Mouse (Mus musculus): Measurements from ENCODE around the gene Pomgnt1. TPM values are rescaled to one million over a fixed set of nuclear protein-coding genes. Genes with fewer than 3 reads are reported as not detected.

Pomgnt1 gene
- polyA plus RNA-seq (2015; fragmentation: Nextera tagmentation; extraction: Ambion mirVana): 18.1 and 18.2 TPM in 2 replicates

DNA sequence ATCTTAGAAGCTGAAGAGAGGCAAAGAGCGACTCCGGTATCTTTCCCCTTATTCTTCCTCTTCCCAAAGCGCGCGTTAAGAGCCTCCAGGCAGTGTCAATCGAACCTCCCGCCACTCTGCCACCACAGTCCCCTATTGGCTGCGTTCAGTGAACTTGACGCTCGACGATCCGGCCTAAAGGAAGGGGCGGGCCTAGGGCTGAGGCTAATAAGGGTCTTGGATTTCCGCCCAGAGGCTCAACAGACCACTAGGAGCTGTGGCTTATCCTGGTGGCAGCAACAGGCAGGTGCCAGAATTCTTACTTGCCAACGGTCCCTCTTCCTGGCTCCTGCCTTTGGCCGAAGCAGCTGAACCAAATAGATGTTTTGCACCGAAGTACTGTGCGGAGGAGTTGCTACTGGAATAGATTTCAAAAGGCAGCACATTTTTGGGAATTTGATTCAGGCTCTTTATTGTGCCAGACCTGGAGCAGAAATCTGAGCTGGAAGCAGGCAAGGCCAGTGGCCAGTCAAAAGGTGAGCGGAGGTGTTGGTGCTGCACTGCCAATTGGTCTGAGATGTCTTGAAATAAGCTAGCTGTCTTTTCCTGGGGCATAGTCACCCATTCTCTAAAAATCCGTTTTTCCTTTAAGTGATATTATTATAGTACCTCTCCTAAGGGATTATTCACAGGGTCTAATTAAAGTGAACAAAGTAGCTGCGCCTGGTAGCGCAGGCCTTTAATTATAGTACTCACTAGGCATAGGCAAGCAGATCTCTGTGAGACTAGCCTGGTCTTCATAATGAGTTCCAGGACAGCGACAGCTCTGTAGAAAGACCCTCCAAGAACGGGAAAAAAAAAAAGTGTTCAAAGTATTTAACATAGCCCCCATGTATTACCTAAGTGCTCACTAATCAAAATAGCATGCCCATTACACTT is at the start of gene Pomgnt1, which contains the start of gene Rad54l:
Gene Pomgnt1 (plus strand): TSS at position 239 of the 918 bp plus-strand sequence.
Gene Rad54l (minus strand): TSS at position 89 of the 918 bp plus-strand sequence.
- Histone ChIP-seq H3K4me1 (replicated peaks; ENCODE audit: control insufficient read depth, insufficient read depth, low read length) (no peaks in the 10 kb centered on the region), H3K4me3 (ENCODE audit: low read depth, low read length) (peak within 1 kb of the TSS; percentile 51), H3K9ac (ENCODE audit: low read depth, low read length) (peak within 1 kb of the TSS; percentile 46), H3K4me2 (replicated peaks; ENCODE audit: low read depth) (peak within 1 kb of the TSS; percentile 66), H3K36me3 (ENCODE audit: control insufficient read depth, insufficient read depth) (no peaks in the 10 kb centered on the region), H3K27me3 (replicated peaks; ENCODE audit: control insufficient read depth, insufficient read depth, low read length) (no peaks in the 10 kb centered on the region), H3K9me3 (ENCODE audit: control insufficient read depth) (no peaks in the 10 kb centered on the region), H3K27ac (ENCODE audit: low read depth, low read length) (no peak within 1 kb of the TSS)
- TF ChIP-seq CTCF (IDR thresholded peaks at IDR 0.05; ENCODE audit: low read depth): peak; percentile 61
- 1% methylated on average over 24 of the region's 24 CpGs for WGBS
- peak; percentile 88 for ATAC-seq

DNA sequence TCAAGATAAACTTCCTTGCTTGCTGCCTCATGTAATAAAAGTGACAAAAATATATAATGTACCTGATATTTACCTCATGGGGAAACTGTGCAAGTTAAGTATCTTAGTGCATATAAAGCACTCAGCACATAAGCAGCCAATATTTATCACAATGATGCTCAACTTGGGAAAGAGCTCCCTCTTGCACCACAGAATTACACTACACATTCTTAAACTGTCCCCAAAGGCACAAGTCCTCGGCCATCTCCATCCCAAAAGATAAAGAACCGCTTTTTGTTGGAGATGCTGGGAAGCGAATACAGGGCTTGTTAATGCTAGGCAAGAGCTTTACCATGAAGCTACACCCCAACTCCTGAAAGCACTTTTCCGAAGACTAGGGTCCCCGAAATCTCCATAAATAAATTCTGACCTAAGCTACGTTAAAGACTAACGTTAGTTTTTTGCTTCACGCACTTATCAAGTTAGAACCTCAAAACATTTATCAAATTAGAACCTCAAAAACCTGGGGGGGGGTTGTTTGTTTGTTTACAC is 49.4 kb upstream of the Pomgnt1 start:
- Histone ChIP-seq H3K4me2 (replicated peaks; ENCODE audit: low read depth) (peak overlapping the region; percentile 82), H3K9me3 (ENCODE audit: control insufficient read depth) (no peaks in the 10 kb centered on the region), H3K4me3 (ENCODE audit: low read depth, low read length) (peak overlapping the region; percentile 87), H3K9ac (ENCODE audit: low read depth, low read length) (peak overlapping the region; percentile 93), H3K36me3 (ENCODE audit: control insufficient read depth, insufficient read depth) (peaks cover 10% of the 10 kb centered on the region), H3K4me1 (replicated peaks; ENCODE audit: control insufficient read depth, insufficient read depth, low read length) (peaks cover 4% of the 10 kb centered on the region), H3K27ac (ENCODE audit: low read depth, low read length) (peak overlapping the region; percentile 86; the same call in 1 of the 2 replicates), H3K27me3 (replicated peaks; ENCODE audit: control insufficient read depth, insufficient read depth, low read length) (no peaks in the 10 kb centered on the region)
- ATAC-seq: no peak
- TF ChIP-seq CTCF (IDR thresholded peaks at IDR 0.05; ENCODE audit: low read depth): peak; percentile 69
- under 1% methylated on average over 8 of the region's 8 CpGs for WGBS

DNA sequence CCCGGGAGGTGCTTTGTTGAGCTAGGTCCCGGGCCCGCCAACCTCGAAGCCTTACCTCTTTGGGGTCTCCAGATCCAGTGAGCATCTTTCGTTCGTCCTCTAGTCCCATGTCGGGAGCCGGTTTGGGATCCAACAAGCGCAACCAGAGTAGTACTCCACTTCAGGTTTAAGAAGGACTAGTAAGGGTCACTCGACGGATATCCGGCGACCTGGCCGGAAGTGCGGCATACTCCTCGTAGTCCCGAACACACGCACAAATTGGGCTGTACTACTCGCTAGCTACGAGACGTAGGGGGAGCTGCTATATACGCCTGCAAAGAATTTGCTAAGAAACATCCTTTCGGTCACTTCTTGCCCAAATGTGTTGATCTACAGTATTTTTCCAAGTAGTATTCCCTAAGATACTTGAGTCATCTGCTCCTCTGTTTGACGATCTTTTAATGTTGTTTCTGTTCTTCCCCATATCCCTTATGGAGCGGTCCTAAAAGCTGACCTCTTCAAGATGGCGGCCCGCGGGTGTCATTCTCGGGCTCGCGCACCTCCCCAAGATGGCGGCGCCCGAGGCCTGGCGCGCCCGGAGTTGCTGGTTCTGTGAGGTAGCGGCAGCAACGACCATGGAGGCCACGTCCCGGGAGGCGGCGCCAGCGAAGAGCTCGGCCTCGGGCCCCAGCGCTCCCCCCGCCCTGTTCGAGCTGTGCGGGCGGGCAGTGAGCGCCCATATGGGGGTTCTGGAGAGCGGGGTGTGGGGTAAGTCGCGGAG is 48.6 kb upstream of the Pomgnt1 start, which contains the start of the genes Uqcrh and Lrrc41:
Gene Uqcrh (minus strand): TSS at position 211 of the 760 bp plus-strand sequence.
Gene Lrrc41 (plus strand): TSS at position 409 of the 760 bp plus-strand sequence.
- H3K36me3 ChIP-seq (ENCODE audit: control insufficient read depth, insufficient read depth): peaks cover 1% of the 10 kb centered on the region
- peak within 1 kb of the TSS; percentile 82 for H3K4me2 ChIP-seq (replicated peaks; ENCODE audit: low read depth)
- ATAC-seq: peak; percentile 92
- H3K4me1 ChIP-seq (replicated peaks; ENCODE audit: control insufficient read depth, insufficient read depth, low read length): peaks cover 4% of the 10 kb centered on the region
- under 1% methylated on average over 55 of the region's 55 CpGs for WGBS
- H3K9me3 ChIP-seq (ENCODE audit: control insufficient read depth): no peaks in the 10 kb centered on the region
- no peak for TF ChIP-seq CTCF (IDR thresholded peaks at IDR 0.05; ENCODE audit: low read depth)
- H3K27me3 ChIP-seq (replicated peaks; ENCODE audit: control insufficient read depth, insufficient read depth, low read length): no peaks in the 10 kb centered on the region
- peak within 1 kb of the TSS; percentile 100 for H3K27ac ChIP-seq (ENCODE audit: low read depth, low read length)
- H3K4me3 ChIP-seq (ENCODE audit: low read depth, low read length): peak within 1 kb of the TSS; percentile 87
- H3K9ac ChIP-seq (ENCODE audit: low read depth, low read length): peak within 1 kb of the TSS; percentile 93

DNA sequence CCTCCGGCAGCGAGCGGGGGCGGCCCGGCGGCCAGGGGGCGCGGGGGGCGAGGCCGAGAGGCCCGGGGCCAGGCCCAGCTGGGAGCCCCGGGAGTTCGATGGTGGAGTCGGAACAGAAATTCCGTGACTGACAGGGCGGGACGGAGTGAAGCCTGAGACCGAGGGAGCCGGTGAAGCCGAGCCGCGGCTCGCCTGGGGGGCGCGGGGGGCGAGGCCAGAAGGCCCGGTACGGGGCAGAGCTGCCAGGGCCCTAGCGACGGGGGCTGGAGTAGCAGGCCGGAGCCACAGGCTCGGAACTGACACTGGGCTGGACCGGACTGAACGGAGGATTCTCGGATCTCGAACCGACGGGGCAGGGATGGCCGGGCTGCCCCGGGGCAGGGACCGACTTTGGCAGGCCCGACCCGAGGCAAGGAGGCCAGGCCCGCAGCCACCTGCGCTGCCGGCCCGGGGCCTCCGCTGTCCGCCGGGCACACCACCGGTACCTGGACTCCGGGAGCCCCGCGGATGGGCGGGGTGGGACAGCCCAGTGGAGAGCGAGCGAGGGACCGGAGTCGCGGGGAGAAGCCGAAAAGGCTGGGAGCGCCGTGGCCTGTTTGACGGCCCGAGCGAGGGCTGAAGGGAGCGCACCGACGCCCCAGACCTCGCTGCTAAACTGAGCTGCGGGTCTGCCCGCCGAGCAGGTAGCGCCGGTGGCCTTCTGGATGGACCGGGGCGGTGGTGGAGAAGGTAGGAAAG is 47.8 kb upstream of the Pomgnt1 start:
- peak; percentile 66 for ATAC-seq
- no peaks in the 10 kb centered on the region for H3K27me3 ChIP-seq (replicated peaks; ENCODE audit: control insufficient read depth, insufficient read depth, low read length)
- peak; percentile 57 for TF ChIP-seq CTCF (IDR thresholded peaks at IDR 0.05; ENCODE audit: low read depth)
- under 1% methylated on average over 70 of the region's 77 CpGs for WGBS
- H3K9me3 ChIP-seq (ENCODE audit: control insufficient read depth): no peaks in the 10 kb centered on the region
- peak overlapping the region; percentile 82 for H3K4me2 ChIP-seq (replicated peaks; ENCODE audit: low read depth)
- H3K4me1 ChIP-seq (replicated peaks; ENCODE audit: control insufficient read depth, insufficient read depth, low read length): peaks cover 4% of the 10 kb centered on the region
- peak overlapping the region; percentile 93 for H3K9ac ChIP-seq (ENCODE audit: low read depth, low read length)
- peak overlapping the region; percentile 100 for H3K27ac ChIP-seq (ENCODE audit: low read depth, low read length)
- peak overlapping the region; percentile 87 for H3K4me3 ChIP-seq (ENCODE audit: low read depth, low read length)
- peaks cover 6% of the 10 kb centered on the region for H3K36me3 ChIP-seq (ENCODE audit: control insufficient read depth, insufficient read depth)

DNA sequence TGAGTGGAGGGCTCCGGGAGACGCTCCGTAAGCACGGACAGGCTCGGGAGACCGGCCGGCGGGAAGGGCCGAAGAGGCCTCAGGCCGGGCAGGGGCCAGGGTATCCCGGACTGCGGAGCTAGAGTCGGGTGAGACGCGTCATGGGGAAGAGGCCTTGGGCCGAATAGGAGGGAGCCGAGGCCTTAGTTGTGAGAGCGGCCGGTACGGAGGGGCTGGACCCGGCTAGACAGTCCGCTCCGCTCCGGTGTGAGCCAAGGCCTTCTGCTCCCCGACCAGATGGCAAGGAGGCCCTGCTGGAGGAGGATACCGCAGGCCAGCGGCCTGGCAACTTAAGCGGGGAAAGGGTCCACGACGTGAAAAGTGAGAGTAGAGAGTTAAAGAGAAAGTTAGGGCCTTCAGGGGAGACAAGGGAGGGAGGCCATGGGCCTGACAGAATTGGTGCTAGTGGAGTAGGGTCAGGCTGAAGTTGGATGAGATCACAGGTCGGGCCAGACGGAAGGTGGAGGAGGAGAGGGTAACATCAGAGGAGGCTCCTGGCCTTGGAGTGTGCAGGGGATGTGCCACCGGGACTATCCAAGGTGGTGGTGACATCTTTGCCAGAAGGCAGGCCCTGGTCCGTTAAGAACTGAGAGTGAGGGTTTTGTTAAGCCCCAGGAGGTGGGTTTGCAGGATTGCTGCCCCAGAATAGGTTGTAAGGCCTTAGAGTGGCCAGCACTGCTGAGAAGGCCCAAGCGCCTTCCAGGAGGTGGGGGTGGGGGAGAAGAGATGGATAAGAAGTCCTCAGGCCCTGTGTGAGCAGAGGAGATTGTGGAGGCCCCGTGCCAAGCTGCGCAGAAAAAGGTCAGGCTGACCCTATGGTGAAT is 47.0 kb upstream of the Pomgnt1 start:
- peak; percentile 3; the same call in 1 of the 2 replicates for ATAC-seq
- peak overlapping the region; percentile 87 for H3K4me3 ChIP-seq (ENCODE audit: low read depth, low read length)
- no peaks in the 10 kb centered on the region for H3K9me3 ChIP-seq (ENCODE audit: control insufficient read depth)
- no peak for TF ChIP-seq CTCF (IDR thresholded peaks at IDR 0.05; ENCODE audit: low read depth)
- H3K9ac ChIP-seq (ENCODE audit: low read depth, low read length): peak overlapping the region; percentile 93
- WGBS: 2% methylated on average over 37 of the region's 37 CpGs
- peak overlapping the region; percentile 100 for H3K27ac ChIP-seq (ENCODE audit: low read depth, low read length)
- no peaks in the 10 kb centered on the region for H3K27me3 ChIP-seq (replicated peaks; ENCODE audit: control insufficient read depth, insufficient read depth, low read length)
- H3K36me3 ChIP-seq (ENCODE audit: control insufficient read depth, insufficient read depth): peaks cover 13% of the 10 kb centered on the region
- peaks cover 4% of the 10 kb centered on the region for H3K4me1 ChIP-seq (replicated peaks; ENCODE audit: control insufficient read depth, insufficient read depth, low read length)
- peak overlapping the region; percentile 82 for H3K4me2 ChIP-seq (replicated peaks; ENCODE audit: low read depth)
